Mouse (Mus musculus) heart, adult 9 months (tissue): ENCODE measurements at regions not wholly inside any gene's neighbourhood (a gene's known extent, or its start where the extent isn't known, plus 50 kb on each side); places are given as distances from the start of the nearest gene placed in this dataset.

Source experiments
- DNase-seq, 2 experiments: peaks; one replicate each; pipeline ENCODE4 v3.0.0; 2022; ENCODE audit warnings: low spot score in 2 of 2

DNA sequence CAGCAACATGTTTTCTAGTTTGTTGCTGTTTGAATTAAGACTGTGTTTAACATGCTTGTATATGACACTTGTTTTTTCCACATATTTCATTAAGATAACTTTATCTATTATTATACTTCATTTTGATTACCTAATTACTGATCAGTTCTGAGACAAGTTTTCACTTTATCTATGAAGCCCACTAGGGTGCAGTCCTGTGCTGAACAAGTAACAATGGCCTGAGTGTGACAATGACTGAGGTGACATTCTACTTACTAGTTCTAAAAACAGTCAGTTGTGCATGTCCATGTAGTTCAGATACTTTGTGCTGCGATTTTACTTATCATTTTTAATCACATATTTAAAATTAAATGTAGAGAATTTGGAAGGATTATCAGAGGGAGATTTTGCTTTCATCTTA lies 1795.2 kb upstream of the Gm37988 start:
- no peak for DNase-seq

- no peak for DNase-seq
These were observed 1744.9 kb upstream of the Gm37988 start for GRCm38 (mm10) chr1:3062759-3063158.

DNA sequence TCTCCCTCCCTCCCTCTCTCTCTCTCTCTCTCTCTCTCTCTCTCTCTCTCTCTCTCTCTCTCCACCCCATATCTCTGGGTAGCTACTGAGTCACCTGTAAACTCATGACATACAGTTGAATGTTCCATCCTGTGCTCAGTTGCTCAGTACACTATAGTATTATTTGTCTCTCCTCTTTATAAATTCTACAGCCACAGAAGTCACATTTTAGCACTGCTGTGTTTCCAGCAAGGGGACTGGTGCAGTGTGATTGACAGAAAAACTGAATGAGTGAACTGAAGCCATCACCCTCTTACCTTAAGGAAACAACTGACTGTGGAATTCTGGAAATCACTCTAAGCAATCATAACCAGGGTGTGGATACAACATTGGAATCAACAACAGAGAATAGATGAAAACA lies 1713.3 kb upstream of the Gm37988 start:
- DNase-seq: no peak

- no peak for DNase-seq
These were observed 1712.8 kb upstream of the Gm37988 start for GRCm38 (mm10) chr1:3094910-3095309.

- DNase-seq: no peak
These were observed 1694.1 kb upstream of the Gm37988 start for GRCm38 (mm10) chr1:3113564-3113963.

DNA sequence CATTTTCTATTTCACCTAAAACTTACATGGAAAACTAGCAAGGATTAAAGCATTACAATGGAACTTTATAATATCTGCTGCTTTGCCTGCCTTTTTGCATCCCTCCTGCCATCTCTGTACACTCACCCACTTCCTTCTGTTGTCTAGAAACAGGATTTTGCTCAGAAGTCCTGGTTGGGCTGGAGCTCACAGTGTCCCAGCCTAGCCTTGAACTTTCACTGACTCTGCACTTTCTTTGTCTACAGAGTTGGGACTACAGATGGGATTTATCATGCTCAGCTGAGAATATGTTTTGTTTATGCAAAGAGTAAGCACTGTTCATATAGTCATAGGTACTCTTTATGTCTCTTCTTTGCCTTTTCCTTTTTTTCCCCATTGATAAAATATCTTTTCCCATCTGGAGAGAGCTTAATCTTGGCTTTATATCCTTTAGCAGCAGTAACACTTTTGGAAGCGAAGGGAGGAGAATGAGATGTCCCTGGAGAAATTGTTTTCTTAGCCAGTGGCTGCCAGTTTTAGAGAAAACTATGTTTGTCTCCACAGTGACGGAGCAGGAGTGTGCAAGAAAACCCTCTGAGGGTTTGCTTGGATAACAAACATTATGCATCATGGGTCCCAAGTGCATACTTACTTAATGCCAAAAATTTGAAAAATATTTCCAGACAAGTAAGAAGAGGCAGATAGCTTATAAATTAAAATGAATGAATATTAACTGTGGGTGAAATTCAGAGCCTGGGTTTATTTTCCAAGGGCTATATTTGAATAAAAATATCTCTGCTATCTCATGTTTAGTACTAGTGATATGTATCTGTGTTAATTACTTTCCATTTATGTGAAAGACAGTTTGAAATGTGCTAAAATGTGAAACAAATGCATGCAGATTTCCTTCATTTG lies 1687.9 kb upstream of the Gm37988 start:
- peak; percentile 48 to 62 for DNase-seq

- peak; percentile 14 to 25 for DNase-seq
These were observed 1687.4 kb upstream of the Gm37988 start for GRCm38 (mm10) chr1:3120392-3120690.

DNA sequence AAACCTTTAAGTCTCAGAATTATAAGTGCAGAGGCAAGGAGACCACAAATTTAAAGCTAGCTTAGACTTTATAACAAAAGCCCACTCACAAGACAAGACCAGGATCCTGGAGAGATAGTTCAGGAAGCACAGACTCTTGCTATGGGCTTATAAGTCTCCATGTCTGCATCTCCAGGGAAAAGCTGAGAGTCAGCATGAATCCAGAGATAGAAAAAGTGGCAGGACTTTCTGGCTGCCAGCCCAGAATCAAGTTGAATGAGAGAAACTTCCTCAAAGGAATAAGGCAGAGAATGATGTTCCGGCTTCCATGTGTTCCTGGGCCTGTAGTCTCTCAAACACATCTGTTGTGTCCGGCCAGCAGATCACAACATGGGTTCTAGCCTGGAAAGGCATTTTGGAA lies 1686.4 kb upstream of the Gm37988 start:
- peak; percentile 35 to 46 for DNase-seq

DNA sequence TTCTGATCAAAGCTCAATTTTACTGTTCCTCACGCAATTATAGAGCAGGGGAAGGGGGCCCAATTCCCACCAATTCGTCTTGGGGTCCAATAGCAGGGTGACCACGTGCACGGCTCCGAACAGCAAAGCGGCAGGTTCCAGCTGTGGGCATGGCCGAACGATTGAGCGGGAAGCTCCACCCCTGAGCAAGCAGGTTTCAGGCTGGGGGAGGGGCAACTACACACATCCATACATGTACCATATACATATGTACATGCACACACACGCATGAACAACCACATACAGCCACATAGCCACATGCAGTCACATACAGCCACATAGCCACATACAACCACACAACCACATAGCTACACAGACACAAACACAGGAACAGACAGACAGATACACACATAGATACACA lies 1685.9 kb upstream of the Gm37988 start:
- no peak for DNase-seq
